Comparison of ENCODE assay signal across 12 mouse cellular contexts in genomic region chr11:94150519-94151470, GRCm38 (mm10).
DNase-seq lines count a peak whose midpoint lies in the region; ATAC-seq lines count a peak whose summit lies in the region.
"Had no signal": no experiment of that assay in that cellular context is flagged by ENCODE, and none has a peak within 500 bp of the region (broad histone marks: within the 10 kb centered on the region; RNA-seq: fewer than 3 reads in every experiment).

No protein-coding gene starts in this region.

- peaks cover 13% of the 10 kb centered on the region for H3K4me1 ChIP-seq in kidney, embryonic 14.5 days (ENCODE audit: control insufficient read depth, insufficient read depth, low read length)
- peaks cover 11% of the 10 kb centered on the region for H3K4me1 ChIP-seq in hindbrain, embryonic 16.5 days (ENCODE audit: control insufficient read depth, insufficient read depth, low read depth, low read length)

- H3K27ac ChIP-seq in kidney, embryonic 14.5 days (ENCODE audit: low read depth, low read length), result no peak overlapping the region
- H3K27ac ChIP-seq in hindbrain, embryonic 16.5 days (ENCODE audit: low read depth, low read length), result no peak overlapping the region
- H3K27ac ChIP-seq: lung, embryonic 15.5 days had no signal

- 31% methylated on average over 24 of the region's 25 CpGs for WGBS in kidney, embryonic 14.5 days
- WGBS in hindbrain, embryonic 16.5 days, result 37% methylated on average over 25 of the region's 25 CpGs

- peak; percentile 21 for ATAC-seq in kidney, embryonic 14.5 days (ENCODE audit: low FRiP score, low TSS enrichment)
- ATAC-seq in hindbrain, embryonic 16.5 days, result 0 out of 2 replicates have a peak, but pooled peaks have one; percentile 11
- ATAC-seq in granulocyte monocyte progenitor cell, adult 5-6 weeks (replicated peaks; ENCODE audit: poor library complexity, severe bottlenecking), result no peak

- no peak overlapping the region for H3K4me2 ChIP-seq in kidney, embryonic 14.5 days (replicated peaks; ENCODE audit: low read depth, low read length)
- no peak overlapping the region for H3K4me2 ChIP-seq in hindbrain, embryonic 16.5 days (ENCODE audit: low read length)
- H3K4me2 ChIP-seq: lung, embryonic 15.5 days had no signal

- no peak overlapping the region for H3K9ac ChIP-seq in kidney, embryonic 14.5 days (ENCODE audit: low read depth, low read length)
- peak overlapping the region; percentile 25 for H3K9ac ChIP-seq in hindbrain, embryonic 16.5 days (ENCODE audit: low read depth, low read length)
- H3K9ac ChIP-seq: lung, embryonic 15.5 days had no signal

- H3K9me3 ChIP-seq in kidney, embryonic 14.5 days (ENCODE audit: control insufficient read depth, low read length), result no peaks in the 10 kb centered on the region
- no peaks in the 10 kb centered on the region for H3K9me3 ChIP-seq in hindbrain, embryonic 16.5 days (ENCODE audit: control insufficient read depth, low read length)
- H3K9me3 ChIP-seq: lung, embryonic 15.5 days had no signal

- no peaks in the 10 kb centered on the region for H3K36me3 ChIP-seq in kidney, embryonic 14.5 days (ENCODE audit: control insufficient read depth, insufficient read depth, low read length)
- no peaks in the 10 kb centered on the region for H3K36me3 ChIP-seq in hindbrain, embryonic 16.5 days (ENCODE audit: control insufficient read depth, insufficient read depth, low read length)
- H3K36me3 ChIP-seq: lung, embryonic 15.5 days had no signal

- no peak overlapping the region for H3K4me3 ChIP-seq in kidney, embryonic 14.5 days (ENCODE audit: low read length)
- no peak overlapping the region for H3K4me3 ChIP-seq in hindbrain, embryonic 16.5 days (ENCODE audit: low read length)
- H3K4me3 ChIP-seq: lung, embryonic 15.5 days had no signal

- peak; percentile 52 for DNase-seq in cerebellum, adult 9-10 months
- DNase-seq in cerebellum, adult 18-20 months, result no peak
- DNase-seq in kidney, adult 18-20 months, result no peak
- DNase-seq in ES-CJ7 (ENCODE audit: low read depth, low spot score), result peak; percentile 78
- no peak for DNase-seq in embryo, embryonic 10 days (ENCODE audit: low spot score)
- DNase-seq: B cell, adult 2 months; kidney, adult 9 months; right cerebral cortex, adult 18-20 months had no signal

- peaks cover 4% of the 10 kb centered on the region; the same call in 1 of the 2 replicates for H3K27me3 ChIP-seq in kidney, embryonic 14.5 days (ENCODE audit: control insufficient read depth, insufficient read depth, low read length)
- no peaks in the 10 kb centered on the region for H3K27me3 ChIP-seq in hindbrain, embryonic 16.5 days (replicated peaks; ENCODE audit: control insufficient read depth, insufficient read depth, low read length)

Comparison
In these comparisons a context has a peak if more than half of its experiments do, and no peak if none do; other contexts are left out.
1. DNase-seq: peak in cerebellum, adult 9-10 months (single experiment) and ES-CJ7 (single experiment); none in cerebellum, adult 18-20 months (0 of 2), kidney, adult 18-20 months (single experiment) and embryo, embryonic 10 days (single experiment).